Mouse (Mus musculus) spleen, postnatal 10 days (tissue): ENCODE measurements around the gene Gm29106.
"Not testable (repeated sequence)": the region's sequence is repeated elsewhere in the genome, so short reads cannot be mapped to it uniquely, and the experiment has no call there.

Experiments
- DNase-seq, 2 experiments: peaks; one replicate each; pipeline ENCODE4 v3.0.0; 2021 to 2022; ENCODE audit warnings: low spot score in 2 of 2

Gene Gm29106

GRCm38 (mm10) chr1:118176242-118176641 is at the start of gene Gm29106:
TSS of gene Gm29106 (plus strand) at chr1:118176542.
- DNase-seq, result not testable (repeated sequence)

- DNase-seq, result no peak
Measured at GRCm38 (mm10) chr1:118228540-118228939, 52.2 kb downstream of the Gm29106 start.

- DNase-seq, result no peak
Measured at GRCm38 (mm10) chr1:118236032-118236431, 59.7 kb downstream of the Gm29106 start.
